Mouse (Mus musculus): ENCODE results near the gene Hal.

DNA sequence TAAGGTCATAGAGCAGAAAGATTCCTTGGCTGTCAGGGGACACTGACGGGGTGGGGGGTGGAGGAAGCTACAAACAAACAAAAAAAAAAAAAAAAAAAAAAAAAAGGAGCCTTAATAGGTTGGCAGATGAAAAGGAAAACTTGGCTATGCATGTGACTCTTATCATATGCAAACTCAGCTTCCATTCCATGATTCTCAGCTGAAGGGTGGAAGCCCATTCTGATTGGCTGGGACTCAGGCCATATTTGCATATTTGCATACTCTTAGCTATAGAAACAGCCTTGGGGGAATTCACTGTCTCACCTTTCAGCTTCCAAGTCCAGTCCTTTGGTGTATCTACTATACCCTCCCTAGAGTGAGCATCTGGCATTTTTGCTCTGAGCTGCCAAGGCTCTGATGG, 26.9 kb downstream of the Hal start:
- TF ChIP-seq CTCF (IDR thresholded peaks at IDR 0.05; ENCODE audit: low read depth, low read length) (no peak), GATA1 (IDR thresholded peaks at IDR 0.05; ENCODE audit: borderline replicate concordance, low read length) (no peak), TAL1 (conservative IDR thresholded peaks at IDR 0.05; ENCODE audit: low read depth, low read length) (no peak), GATA2 (IDR thresholded peaks at IDR 0.05; ENCODE audit: borderline replicate concordance, low read depth, low read length) (no peak)

All from G1E (cell line).